Mouse (Mus musculus) urinary bladder, adult 2 months (tissue): ENCODE results near the gene Pdgfra. TPM values are rescaled to one million over a fixed set of nuclear protein-coding genes. Genes with fewer than 3 reads are reported as not detected.
A peak's percentile ranks its signal among the peaks of the same experiment; 100 is the strongest.

Experiments
- DNase-seq: peaks from one replicate; pipeline ENCODE4 v3.0.0; 2022; ENCODE audit warnings: low spot score
- polyA plus RNA-seq: library from polyadenylated mRNA; depleted of rRNA; stranded (reverse); fragments of >200 nt; gene quantifications from 2 replicates; pipeline ENCODE4 v1.2.3, GENCODE M21; 2012

Gene Pdgfra
- polyA plus RNA-seq, 1 experiment, result 33.3 TPM

GRCm38 (mm10) chr5:75155741-75156553 is 3.9 kb downstream of the Pdgfra start:
- peak; percentile 80 for DNase-seq

- DNase-seq, result no peak
Measured at GRCm38 (mm10) chr5:75156554-75157036, 4.5 kb downstream of the Pdgfra start.

GRCm38 (mm10) chr5:75157038-75157437 is 4.9 kb downstream of the Pdgfra start:
- DNase-seq, result no peak

GRCm38 (mm10) chr5:75160530-75161170 is 8.6 kb downstream of the Pdgfra start:
- DNase-seq, result no peak

GRCm38 (mm10) chr5:75161586-75161985 is 9.5 kb downstream of the Pdgfra start:
- DNase-seq, result no peak

GRCm38 (mm10) chr5:75163289-75163951 is 11.3 kb downstream of the Pdgfra start:
- DNase-seq, result no peak

GRCm38 (mm10) chr5:75164688-75165087 is 12.6 kb downstream of the Pdgfra start:
- DNase-seq, result no peak

GRCm38 (mm10) chr5:75169837-75170236 is 17.7 kb downstream of the Pdgfra start:
- DNase-seq, result no peak

GRCm38 (mm10) chr5:75171859-75172258 is 19.8 kb downstream of the Pdgfra start:
- DNase-seq, result no peak

GRCm38 (mm10) chr5:75179249-75179648 is 27.2 kb downstream of the Pdgfra start:
- DNase-seq, result no peak

GRCm38 (mm10) chr5:75179726-75180290 is 27.7 kb downstream of the Pdgfra start:
- no peak for DNase-seq

- DNase-seq, result no peak
Measured at GRCm38 (mm10) chr5:75183653-75184052, 31.6 kb downstream of the Pdgfra start.

- DNase-seq, result no peak
Measured at GRCm38 (mm10) chr5:75184112-75184511, 32.0 kb downstream of the Pdgfra start.

GRCm38 (mm10) chr5:75184693-75185235 is 32.7 kb downstream of the Pdgfra start:
- no peak for DNase-seq

GRCm38 (mm10) chr5:75185584-75185983 is 33.5 kb downstream of the Pdgfra start:
- DNase-seq, result no peak

GRCm38 (mm10) chr5:75189319-75189987 is 37.4 kb downstream of the Pdgfra start:
- no peak for DNase-seq

GRCm38 (mm10) chr5:75193107-75193506 is 41.0 kb downstream of the Pdgfra start:
- no peak for DNase-seq

- no peak for DNase-seq
Measured at GRCm38 (mm10) chr5:75198413-75198812, 46.3 kb downstream of the Pdgfra start.

GRCm38 (mm10) chr5:75199698-75200365 is 47.7 kb downstream of the Pdgfra start:
- no peak for DNase-seq

- DNase-seq, result no peak
Measured at GRCm38 (mm10) chr5:75200366-75200724, 48.3 kb downstream of the Pdgfra start.

- DNase-seq, result no peak
Measured at GRCm38 (mm10) chr5:75207905-75208304, 55.8 kb downstream of the Pdgfra start.
